Mouse (Mus musculus) cerebellum, adult 2 months (tissue): ENCODE measurements around the gene Ccdc148. TPM values are rescaled to one million over a fixed set of nuclear protein-coding genes. Genes with fewer than 3 reads are reported as not detected.

Experiments used
- DNase-seq, 2 experiments: peaks; one replicate each; pipeline ENCODE4 v3.0.0; 2021
- H3K27ac ChIP-seq: fragments of 200-500 bp; 2 replicates; pipeline ENCODE4 v1.5.1; 2012; ENCODE audit warnings: low read length, control low read depth, inconsistent platforms; ENCODE audit not compliant: insufficient read depth
- H3K27me3 ChIP-seq: fragments of 200-500 bp; 2 replicates; pipeline ENCODE4 v1.6.1; 2012; ENCODE audit warnings: inconsistent platforms, mild to moderate bottlenecking, low read length, moderate library complexity; ENCODE audit not compliant: control insufficient read depth, insufficient read depth
- H3K4me1 ChIP-seq: fragments of 200-500 bp; 2 replicates; pipeline ENCODE4 v1.6.1; 2011; ENCODE audit warnings: low read length; ENCODE audit not compliant: control insufficient read depth, insufficient read depth
- H3K4me3 ChIP-seq: fragments of 200-500 bp; replicated peaks from 2 replicates; pipeline ENCODE3; 2011; ENCODE audit warnings: mild to moderate bottlenecking, low read depth, low read length, control low read depth; ENCODE audit not compliant: insufficient read depth
- CTCF ChIP-seq: fragments of 200-500 bp; IDR thresholded peaks from 2 replicates; pipeline ENCODE4 v1.5.1; 2011; ENCODE audit warnings: low read depth, mild to moderate bottlenecking, control low read depth, low read length, moderate library complexity, borderline replicate concordance; ENCODE audit not compliant: insufficient read depth
- POLR2A ChIP-seq: fragments of 200-500 bp; IDR thresholded peaks from 2 replicates; pipeline ENCODE4 v1.6.1; 2011; ENCODE audit warnings: low read length, control low read depth, borderline replicate concordance; ENCODE audit not compliant: insufficient read depth
- WGBS: fragments of 180-500 bp; shearing (Covaris S2); methylation state at CpG from one replicate; pipeline ENCODE4 v1.1.7; 2018; 5-methylcytosine and 5-hydroxymethylcytosine counted together
- polyA plus RNA-seq: library from polyadenylated mRNA; depleted of rRNA; stranded (reverse); fragments of >200 nt; gene quantifications from 2 replicates; pipeline ENCODE4 v1.2.3, GENCODE M21; 2012

Gene Ccdc148
- polyA plus RNA-seq, 1 experiment, result 4.0 TPM

DNA sequence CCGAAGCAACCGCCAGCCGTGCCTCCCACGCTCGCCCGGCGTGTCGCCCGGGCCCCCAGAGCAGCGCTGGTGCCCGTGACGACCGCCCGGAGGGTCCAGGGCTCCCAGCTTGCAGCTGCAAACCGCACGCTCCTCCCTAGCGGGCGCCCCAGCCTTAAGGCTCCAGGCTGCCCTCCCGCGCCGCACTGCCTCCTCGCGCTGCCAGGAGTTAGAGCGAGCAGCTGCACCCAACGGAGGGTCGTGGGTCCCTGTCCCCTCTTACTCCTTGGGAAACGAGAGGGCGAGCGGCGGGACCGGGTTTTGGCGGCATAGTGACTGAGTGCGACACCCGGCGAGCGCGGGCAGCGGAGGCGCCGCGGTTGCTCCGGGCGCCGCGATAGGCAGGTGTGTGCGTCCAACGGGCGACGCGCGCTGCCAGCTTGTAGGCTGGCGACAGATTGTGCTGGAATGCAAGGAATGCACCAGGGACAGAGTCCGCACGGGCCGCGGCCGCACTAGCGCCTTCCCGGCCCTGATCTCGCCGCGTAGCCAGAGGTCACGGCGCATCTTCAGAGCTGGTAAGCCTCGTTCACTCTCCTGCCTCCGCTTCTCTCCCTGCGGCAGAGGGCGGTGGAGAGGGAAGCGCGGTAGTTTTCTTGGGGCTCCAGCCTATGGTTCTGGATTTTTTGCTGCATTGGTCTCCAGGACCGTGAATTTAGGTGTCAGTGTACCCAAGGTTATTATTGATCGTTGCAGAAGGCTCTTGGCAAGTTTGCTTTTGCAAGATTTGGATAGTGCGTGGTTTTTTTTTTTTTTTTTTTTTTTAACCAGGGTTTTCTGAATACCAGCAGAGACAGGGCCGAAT is 1.2 kb upstream of the Ccdc148 start:
- TF ChIP-seq POLR2A (0 out of 2 replicates have a peak, but pooled peaks have one; percentile 31), CTCF (peak; percentile 32; the same call in 1 of the 2 replicates)
- WGBS, result under 1% methylated on average over 74 of the region's 74 CpGs
- Histone ChIP-seq H3K4me3 (peak overlapping the region; percentile 81), H3K4me1 (peaks cover 6% of the 10 kb centered on the region; the same call in 1 of the 2 replicates), H3K27ac (peak overlapping the region; percentile 71), H3K27me3 (no peaks in the 10 kb centered on the region)
- DNase-seq, result peak; percentile 84 to 86

DNA sequence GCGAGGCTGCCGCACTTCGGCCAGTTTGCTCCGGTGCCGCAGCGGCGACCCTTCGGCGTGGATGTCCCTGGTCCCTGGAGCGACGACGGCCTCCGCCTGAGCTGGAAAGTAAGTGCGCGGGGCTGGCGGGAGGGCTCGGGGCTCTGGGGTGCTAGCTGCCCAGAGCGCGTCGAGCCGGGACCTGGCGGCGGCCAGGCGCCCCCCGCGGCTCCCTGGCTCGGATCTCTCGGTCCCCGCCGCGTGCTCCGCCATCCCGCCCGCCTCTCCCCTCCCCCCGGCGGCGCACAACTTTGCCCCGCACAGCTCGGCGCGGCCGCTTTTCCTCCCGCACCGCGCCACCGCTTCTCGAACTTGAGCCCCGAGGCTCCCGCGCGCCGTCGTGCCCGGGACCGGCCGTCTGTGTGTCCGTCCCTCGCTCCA is 548 bp upstream of the Ccdc148 start:
- TF ChIP-seq POLR2A (no peak), CTCF (no peak)
- Histone ChIP-seq H3K27ac (peak overlapping the region; percentile 71), H3K27me3 (no peaks in the 10 kb centered on the region), H3K4me3 (peak overlapping the region; percentile 81), H3K4me1 (peaks cover 6% of the 10 kb centered on the region; the same call in 1 of the 2 replicates)
- 2% methylated on average over 55 of the region's 58 CpGs for WGBS
- peak in 1 of 2 experiments; percentile 63 for DNase-seq

DNA sequence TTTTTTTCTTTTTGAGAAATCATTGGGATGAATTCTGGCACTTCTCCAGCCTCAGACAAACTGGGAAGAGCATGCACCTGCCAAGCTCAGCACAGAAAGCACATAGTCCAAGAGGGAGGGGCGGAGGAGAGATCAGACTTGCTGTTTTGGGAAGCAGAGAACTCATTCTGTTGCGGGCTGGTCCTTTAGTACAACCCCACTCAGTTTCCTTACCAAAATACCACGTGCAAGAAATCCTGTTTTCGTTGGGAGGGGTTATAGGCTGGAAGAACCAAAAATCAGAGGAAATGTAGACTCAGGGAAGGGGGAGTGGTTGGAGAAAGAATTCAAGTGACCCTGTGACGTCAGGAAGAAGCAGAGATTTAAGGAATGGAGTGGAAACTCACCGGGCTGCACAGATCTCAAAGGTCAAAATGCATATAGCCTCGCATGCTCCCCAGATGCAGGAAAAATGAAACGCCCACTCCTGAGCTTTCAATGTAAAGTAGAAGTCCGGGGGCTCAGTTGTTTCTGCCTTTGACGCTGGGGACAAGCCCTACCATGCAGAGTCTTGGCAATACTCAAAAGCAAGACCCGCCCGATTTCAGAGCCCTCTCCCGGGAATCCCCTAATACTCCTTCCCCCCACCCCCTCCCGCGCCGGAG is 400 bp downstream of the Ccdc148 start:
- H3K4me1 ChIP-seq, result peaks cover 6% of the 10 kb centered on the region; the same call in 1 of the 2 replicates
- H3K27ac ChIP-seq, result no peak overlapping the region
- TF ChIP-seq POLR2A (no peak), CTCF (no peak)
- no peaks in the 10 kb centered on the region for H3K27me3 ChIP-seq
- 2% methylated on average over 16 of the region's 16 CpGs for WGBS
- peak overlapping the region; percentile 65 for H3K4me3 ChIP-seq
- peak in 1 of 2 experiments; percentile 60 for DNase-seq

DNA sequence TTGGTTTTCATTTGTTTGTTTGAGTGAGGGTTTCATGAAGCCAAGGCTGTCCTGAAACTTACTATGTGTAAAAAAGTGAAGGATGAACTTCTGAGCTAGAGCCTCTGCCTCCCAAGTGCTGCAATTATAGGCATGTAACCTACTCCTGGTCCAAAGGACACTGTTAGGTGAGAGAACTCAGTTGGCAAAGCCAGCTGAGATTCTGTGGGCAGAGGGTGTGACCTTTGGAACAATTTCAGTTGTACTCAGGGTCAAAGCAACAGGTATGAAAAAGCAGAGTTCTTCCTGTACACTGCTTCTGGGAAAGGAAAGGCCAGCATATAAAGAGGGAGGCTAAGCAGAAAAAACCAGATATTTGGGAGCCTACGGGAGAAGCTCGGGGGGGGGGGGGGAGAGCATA is 2.4 kb downstream of the Ccdc148 start:
- TF ChIP-seq CTCF, result no peak
- TF ChIP-seq POLR2A, result no peak
- no peak overlapping the region for H3K27ac ChIP-seq
- WGBS, result 58% methylated on average over 2 of the region's 2 CpGs
- no peaks in the 10 kb centered on the region; the same call in 1 of the 2 replicates for H3K4me1 ChIP-seq
- no peak overlapping the region for H3K4me3 ChIP-seq
- H3K27me3 ChIP-seq, result no peaks in the 10 kb centered on the region
- no peak for DNase-seq

DNA sequence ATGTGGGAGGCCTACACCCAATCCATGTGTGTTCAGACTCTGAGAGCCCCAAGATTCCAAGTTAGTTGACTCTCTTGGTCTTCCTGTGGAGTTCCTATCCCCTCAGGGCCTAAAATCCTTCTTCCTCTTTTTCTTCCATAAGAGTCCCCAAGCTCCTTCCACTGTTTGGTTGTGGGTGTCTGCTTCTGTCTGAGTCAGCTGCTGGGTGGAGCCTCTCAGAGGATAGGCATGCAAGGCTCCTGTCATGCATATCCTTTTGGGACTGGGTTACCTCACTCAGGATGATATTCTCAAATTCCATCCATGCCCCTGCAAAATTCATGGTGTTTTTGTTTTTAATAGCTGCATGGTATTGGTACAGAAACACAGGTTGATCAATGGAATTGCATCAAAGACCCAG is 5.1 kb downstream of the Ccdc148 start:
- Histone ChIP-seq H3K4me1 (no peaks in the 10 kb centered on the region; the same call in 1 of the 2 replicates), H3K4me3 (no peak overlapping the region), H3K27ac (no peak overlapping the region), H3K27me3 (no peaks in the 10 kb centered on the region)
- TF ChIP-seq POLR2A (no peak), CTCF (no peak)
- no peak for DNase-seq

DNA sequence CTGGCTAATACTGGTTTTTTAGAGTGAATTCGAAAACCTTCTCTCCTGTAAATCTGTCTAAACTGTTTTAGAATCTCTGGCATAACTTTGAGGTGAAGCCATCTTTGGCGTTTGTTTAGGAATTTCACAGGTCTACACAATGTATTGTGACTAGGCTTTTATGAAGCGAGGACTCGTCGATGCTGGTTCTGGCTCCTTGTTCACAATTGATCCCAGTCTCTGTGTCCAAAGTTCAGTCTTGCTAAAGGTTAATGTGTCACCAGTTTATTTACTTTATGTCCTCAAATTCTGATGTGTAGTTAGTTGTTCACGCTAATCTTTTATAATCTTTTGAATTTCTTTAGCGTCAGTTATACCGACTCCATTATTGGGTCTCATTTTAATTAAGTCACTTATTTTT is 29.4 kb downstream of the Ccdc148 start:
- Histone ChIP-seq H3K27ac (no peak overlapping the region), H3K4me1 (peaks cover 5% of the 10 kb centered on the region; the same call in 1 of the 2 replicates), H3K27me3 (no peaks in the 10 kb centered on the region; the same call in 1 of the 2 replicates), H3K4me3 (no peak overlapping the region)
- TF ChIP-seq POLR2A, result no peak
- no peak for TF ChIP-seq CTCF
- 96% methylated on average over 8 of the region's 8 CpGs for WGBS
- DNase-seq, result no peak

DNA sequence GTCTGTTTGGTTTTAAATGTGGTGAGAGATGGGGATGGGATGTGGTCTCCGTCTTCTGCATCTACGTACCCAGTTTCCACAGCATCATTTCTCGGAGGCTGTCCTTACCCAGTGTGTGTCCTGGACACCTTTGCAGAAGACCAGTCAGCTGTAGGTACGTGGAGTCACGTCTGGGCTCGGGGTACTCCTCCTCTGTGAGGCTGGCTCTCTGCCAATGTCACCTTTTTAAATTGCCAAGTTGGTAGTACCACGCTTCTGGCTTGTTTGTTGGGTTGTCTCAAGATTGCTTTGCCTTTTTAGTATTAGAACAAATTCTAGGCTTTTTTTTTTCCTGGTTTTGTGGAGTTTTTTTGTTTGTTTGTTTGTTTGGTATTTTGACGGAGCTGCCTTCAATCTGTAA is 30.7 kb downstream of the Ccdc148 start:
- peaks cover 5% of the 10 kb centered on the region; the same call in 1 of the 2 replicates for H3K4me1 ChIP-seq
- H3K27ac ChIP-seq, result no peak overlapping the region
- 45% methylated on average over 8 of the region's 8 CpGs for WGBS
- H3K4me3 ChIP-seq, result no peak overlapping the region
- TF ChIP-seq CTCF (no peak), POLR2A (no peak)
- no peaks in the 10 kb centered on the region; the same call in 1 of the 2 replicates for H3K27me3 ChIP-seq
- peak in 1 of 2 experiments; percentile 23 for DNase-seq
